Mouse (Mus musculus): ENCODE results near the gene Atn1. TPM values are rescaled to one million over a fixed set of nuclear protein-coding genes. Genes with fewer than 3 reads are reported as not detected.

Gene Atn1
- total and polyA plus RNA-seq, 2 experiments from 2014 or later = 6.0 to 8.5 TPM

DNA sequence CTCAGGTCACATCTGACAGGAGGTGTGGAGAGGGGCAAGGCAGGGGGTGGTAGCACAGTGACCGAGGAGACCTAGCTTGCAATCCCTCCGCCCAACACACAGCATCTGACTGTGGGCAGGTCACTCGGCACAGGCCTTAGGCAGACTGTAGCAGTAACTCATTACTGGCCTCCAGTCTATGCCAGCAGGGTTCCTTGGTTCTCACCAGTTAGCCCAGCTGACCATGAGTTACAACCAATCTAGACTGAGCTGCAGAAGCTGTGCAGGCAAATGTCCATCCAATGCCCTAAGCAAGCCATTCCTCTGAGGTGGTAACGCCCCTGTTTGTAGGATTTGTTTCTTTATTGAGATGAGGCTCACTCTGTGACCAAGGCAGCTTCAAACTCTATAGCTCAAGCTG, 57.0 kb downstream of the Atn1 start:
- Histone ChIP-seq H3K27me3 (ENCODE audit: control insufficient read depth, insufficient read depth, low read length) (no peaks in the 10 kb centered on the region), H3K9ac (replicated peaks; ENCODE audit: low read depth, low read length) (no peak overlapping the region), H3K9me3 (replicated peaks; ENCODE audit: control insufficient read depth, low read length) (no peaks in the 10 kb centered on the region), H3K4me2 (ENCODE audit: low read depth, low read length) (no peak overlapping the region), H3K27ac (ENCODE audit: low read depth) (0 out of 2 replicates have a peak overlapping the region, but pooled peaks have one; percentile 63), H3K36me3 (replicated peaks; ENCODE audit: control insufficient read depth, insufficient read depth, low read length) (peaks cover 55% of the 10 kb centered on the region), H3K4me3 (ENCODE audit: low read depth, low read length) (no peak overlapping the region), H3K4me1 (ENCODE audit: control insufficient read depth, insufficient read depth) (peaks cover 10% of the 10 kb centered on the region)
- WGBS = 87% methylated on average over 4 of the region's 4 CpGs
- no peak for DNase-seq (ENCODE audit: low spot score)
- ATAC-seq (ENCODE audit: insufficient read depth, low read depth) = no peak
- no peak for TF ChIP-seq CTCF (IDR thresholded peaks at IDR 0.05; ENCODE audit: low read depth)
- TF ChIP-seq EP300 (IDR thresholded peaks at IDR 0.05; ENCODE audit: low read depth) = no peak

DNA sequence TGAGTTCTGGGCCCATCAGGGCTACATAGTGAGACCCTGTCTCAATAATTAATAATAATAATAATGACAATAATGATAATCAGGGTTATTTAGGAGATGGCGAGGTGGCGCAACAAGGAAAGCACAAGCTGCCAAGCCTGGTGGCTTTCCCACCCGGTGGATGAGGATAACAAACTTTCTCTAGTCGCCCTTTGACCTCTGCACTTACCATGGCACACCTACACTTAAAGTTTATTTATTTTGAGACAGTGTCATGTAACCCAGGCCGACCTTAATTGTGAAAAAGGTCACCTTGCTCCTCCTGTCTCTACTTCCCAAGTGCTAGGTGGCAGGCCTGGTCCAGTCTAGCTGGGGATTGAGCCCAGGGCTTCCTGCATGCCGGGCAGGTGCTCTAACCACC, 57.6 kb downstream of the Atn1 start:
- Histone ChIP-seq H3K4me1 (ENCODE audit: control insufficient read depth, insufficient read depth) (peaks cover 14% of the 10 kb centered on the region), H3K4me2 (ENCODE audit: low read depth, low read length) (no peak overlapping the region), H3K27ac (ENCODE audit: low read depth) (no peak overlapping the region), H3K9ac (replicated peaks; ENCODE audit: low read depth, low read length) (no peak overlapping the region), H3K9me3 (replicated peaks; ENCODE audit: control insufficient read depth, low read length) (no peaks in the 10 kb centered on the region), H3K27me3 (ENCODE audit: control insufficient read depth, insufficient read depth, low read length) (no peaks in the 10 kb centered on the region), H3K4me3 (ENCODE audit: low read depth, low read length) (no peak overlapping the region), H3K36me3 (replicated peaks; ENCODE audit: control insufficient read depth, insufficient read depth, low read length) (peaks cover 49% of the 10 kb centered on the region)
- DNase-seq (ENCODE audit: low spot score) = no peak
- TF ChIP-seq CTCF (IDR thresholded peaks at IDR 0.05; ENCODE audit: low read depth) = no peak
- TF ChIP-seq EP300 (IDR thresholded peaks at IDR 0.05; ENCODE audit: low read depth) = no peak
- WGBS = 80% methylated on average over 6 of the region's 6 CpGs
- ATAC-seq (ENCODE audit: insufficient read depth, low read depth) = no peak

DNA sequence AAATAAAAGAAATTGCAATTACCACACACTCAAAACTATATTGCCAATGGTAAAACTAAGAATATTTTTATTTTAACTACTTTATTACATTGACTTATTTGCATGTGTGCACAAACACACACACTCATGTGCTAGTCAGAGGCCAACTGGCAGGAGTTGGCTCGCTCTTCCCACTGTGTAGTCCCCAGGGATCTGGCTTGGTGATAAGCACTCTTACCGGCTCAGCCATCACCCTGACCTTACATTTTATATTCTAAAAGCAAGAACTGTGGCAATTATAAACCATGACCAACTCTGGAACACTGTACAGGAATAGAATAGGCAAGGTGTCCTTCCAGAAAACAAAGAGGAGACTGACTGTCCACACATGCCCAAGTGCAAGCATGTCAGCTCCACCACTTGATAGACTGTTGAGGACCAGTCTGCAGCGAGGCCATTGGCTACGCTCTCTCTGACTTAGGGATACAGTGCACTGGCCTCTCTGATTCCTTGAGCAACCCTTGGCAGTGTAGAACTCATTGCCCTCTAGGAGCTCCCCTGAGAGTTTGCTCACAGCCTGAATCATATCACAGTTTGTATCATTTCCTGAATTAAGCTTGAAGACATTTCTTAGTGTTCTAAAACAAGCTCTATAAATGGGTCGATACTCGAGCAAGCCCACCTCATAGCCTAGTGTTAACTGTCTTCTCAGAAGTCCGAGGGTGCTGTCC, 59.7 kb downstream of the Atn1 start:
- TF ChIP-seq EP300 (IDR thresholded peaks at IDR 0.05; ENCODE audit: low read depth) = no peak
- Histone ChIP-seq H3K9ac (replicated peaks; ENCODE audit: low read depth, low read length) (no peak overlapping the region), H3K4me1 (ENCODE audit: control insufficient read depth, insufficient read depth) (peaks cover 21% of the 10 kb centered on the region), H3K4me3 (ENCODE audit: low read depth, low read length) (no peak overlapping the region), H3K27me3 (ENCODE audit: control insufficient read depth, insufficient read depth, low read length) (no peaks in the 10 kb centered on the region), H3K4me2 (ENCODE audit: low read depth, low read length) (no peak overlapping the region), H3K36me3 (replicated peaks; ENCODE audit: control insufficient read depth, insufficient read depth, low read length) (peaks cover 27% of the 10 kb centered on the region; the same call in 1 of the 2 replicates), H3K9me3 (replicated peaks; ENCODE audit: control insufficient read depth, low read length) (no peaks in the 10 kb centered on the region), H3K27ac (ENCODE audit: low read depth) (no peak overlapping the region)
- ATAC-seq (ENCODE audit: insufficient read depth, low read depth) (no peak), DNase-seq (ENCODE audit: low spot score) (no peak)
- WGBS = 76% methylated on average over 7 of the region's 7 CpGs

DNA sequence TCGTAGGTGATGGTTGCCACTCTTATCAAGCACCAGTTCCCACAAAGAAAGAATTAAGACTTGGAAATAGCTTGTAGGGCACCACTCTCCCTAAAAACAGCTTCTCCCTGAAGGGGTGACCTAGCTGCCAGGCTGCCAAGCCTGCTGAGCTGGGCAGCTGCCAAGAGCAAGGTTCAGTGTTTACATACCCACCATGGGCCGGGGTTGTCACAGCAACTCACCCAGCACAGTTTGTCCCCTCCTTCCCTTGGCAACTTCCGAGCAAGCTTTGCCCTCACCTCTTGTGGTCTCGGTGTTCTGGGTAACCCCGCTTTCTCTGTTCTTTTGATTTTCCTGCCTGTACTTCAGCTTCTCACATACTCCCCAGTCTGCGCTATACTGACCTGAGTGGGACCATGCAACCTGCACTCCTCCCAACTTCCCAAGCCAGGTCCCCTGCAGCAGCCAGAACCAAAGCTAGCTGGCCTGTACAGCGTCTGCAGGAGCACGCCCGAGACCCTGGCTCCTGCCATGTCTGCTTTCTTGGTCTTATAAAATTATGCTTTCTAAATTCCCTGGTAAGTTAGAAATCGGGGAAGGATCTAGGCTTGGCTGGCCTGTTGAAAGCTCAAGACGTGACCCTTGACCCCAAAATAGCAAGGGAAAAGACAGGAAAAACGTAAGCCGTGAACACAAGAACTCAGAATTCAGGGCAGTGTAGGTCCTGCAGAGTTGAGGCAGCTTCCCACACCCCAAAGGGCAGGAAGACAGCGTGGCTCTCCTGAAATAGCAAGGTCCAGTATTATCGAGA, 62.0 kb downstream of the Atn1 start:
- H3K9me3 ChIP-seq (replicated peaks; ENCODE audit: control insufficient read depth, low read length) = no peaks in the 10 kb centered on the region
- 54% methylated on average over 15 of the region's 15 CpGs for WGBS
- H3K27me3 ChIP-seq (ENCODE audit: control insufficient read depth, insufficient read depth, low read length) = no peaks in the 10 kb centered on the region
- H3K4me3 ChIP-seq (ENCODE audit: low read depth, low read length) = no peak overlapping the region
- H3K9ac ChIP-seq (replicated peaks; ENCODE audit: low read depth, low read length) = peak overlapping the region; percentile 28; the same call in 1 of the 2 replicates
- peak overlapping the region; percentile 88 for H3K27ac ChIP-seq (ENCODE audit: low read depth)
- ATAC-seq (ENCODE audit: insufficient read depth, low read depth) = peak; percentile 94
- H3K4me1 ChIP-seq (ENCODE audit: control insufficient read depth, insufficient read depth) = peaks cover 16% of the 10 kb centered on the region
- peak; percentile 86 for DNase-seq (ENCODE audit: low spot score)
- TF ChIP-seq CTCF (IDR thresholded peaks at IDR 0.05; ENCODE audit: low read depth) = no peak
- TF ChIP-seq EP300 (IDR thresholded peaks at IDR 0.05; ENCODE audit: low read depth) = no peak
- peaks cover 15% of the 10 kb centered on the region; the same call in 1 of the 2 replicates for H3K36me3 ChIP-seq (replicated peaks; ENCODE audit: control insufficient read depth, insufficient read depth, low read length)
- no peak overlapping the region for H3K4me2 ChIP-seq (ENCODE audit: low read depth, low read length)

DNA sequence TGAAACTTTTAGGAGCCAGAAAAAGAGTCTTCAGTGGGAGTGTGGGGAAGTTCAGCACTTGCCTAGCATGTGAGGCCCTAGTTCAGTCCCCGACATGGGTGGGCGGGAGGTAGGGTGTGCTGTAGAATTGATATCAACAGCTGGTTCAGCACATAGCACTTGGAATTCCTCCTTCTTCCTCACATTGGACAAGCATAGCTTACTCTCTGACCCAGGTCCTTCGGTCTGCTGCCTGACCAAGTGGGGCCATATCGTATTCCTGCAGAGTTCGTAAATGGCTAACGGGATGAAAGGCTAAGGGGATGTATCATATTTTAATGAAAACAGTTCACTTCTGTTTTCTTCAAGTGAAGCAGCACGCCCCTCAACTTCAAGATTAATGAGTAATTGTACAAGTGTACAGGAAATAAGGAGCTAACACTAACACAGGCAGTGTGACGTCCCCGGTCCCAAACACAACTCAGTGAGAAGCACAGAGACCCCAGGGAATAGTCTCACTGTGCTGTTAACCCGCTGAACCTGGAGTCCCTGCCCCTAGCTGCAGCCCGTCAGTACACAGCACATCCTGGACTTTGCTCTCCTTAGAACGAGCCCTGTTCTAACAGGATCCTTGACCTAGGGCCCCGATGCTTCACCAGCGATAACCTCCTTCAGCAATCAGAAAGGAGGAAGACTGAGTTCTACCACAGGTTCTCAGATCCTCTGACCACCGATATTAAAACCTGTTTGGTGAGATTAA, 62.9 kb downstream of the Atn1 start:
- TF ChIP-seq EP300 (IDR thresholded peaks at IDR 0.05; ENCODE audit: low read depth) = no peak
- no peak for TF ChIP-seq CTCF (IDR thresholded peaks at IDR 0.05; ENCODE audit: low read depth)
- ATAC-seq (ENCODE audit: insufficient read depth, low read depth) (no peak), DNase-seq (ENCODE audit: low spot score) (no peak)
- H3K4me1 ChIP-seq (ENCODE audit: control insufficient read depth, insufficient read depth) = peaks cover 16% of the 10 kb centered on the region
- no peak overlapping the region for H3K4me3 ChIP-seq (ENCODE audit: low read depth, low read length)
- H3K9ac ChIP-seq (replicated peaks; ENCODE audit: low read depth, low read length) = peak overlapping the region; percentile 28; the same call in 1 of the 2 replicates
- H3K9me3 ChIP-seq (replicated peaks; ENCODE audit: control insufficient read depth, low read length) = no peaks in the 10 kb centered on the region
- WGBS = 65% methylated on average over 15 of the region's 15 CpGs
- H3K27me3 ChIP-seq (ENCODE audit: control insufficient read depth, insufficient read depth, low read length) = no peaks in the 10 kb centered on the region
- peaks cover 9% of the 10 kb centered on the region; the same call in 1 of the 2 replicates for H3K36me3 ChIP-seq (replicated peaks; ENCODE audit: control insufficient read depth, insufficient read depth, low read length)
- H3K27ac ChIP-seq (ENCODE audit: low read depth) = peak overlapping the region; percentile 88
- no peak overlapping the region for H3K4me2 ChIP-seq (ENCODE audit: low read depth, low read length)

MicroRNA genes within 50 kb of the gene (microRNA counts, 519-probe panel; counts per million panel counts)
- microRNA mmu-miR-141 = not detected
- microRNA mmu-miR-200c = not detected

Small RNAs within 50 kb of the gene (microRNA-seq; reads per million reads assigned to microRNA genes)
- gene Mir141 = 5.0 reads per million, percentile 21 among the genes with 10 or more reads in this experiment
- 29.3 reads per million, percentile 41 among the genes with 10 or more reads in this experiment for gene Mir200c

Other genes starting within 250 kb of the Atn1 start
- 3.9 and 11.1 TPM in 2 replicates for gene C1ra, start 244.1 kb downstream of the Atn1 start, total RNA-seq (2014; rRNA removed; ENCODE audit: low replicate concordance)
- 3.1 and 4.3 TPM in 2 replicates for gene C1ra, start 244.1 kb downstream of the Atn1 start, polyA plus RNA-seq (2015; fragmentation: Nextera tagmentation; extraction: Ambion mirVana)
- gene C1s1, start 214.2 kb downstream of the Atn1 start, total RNA-seq (2014; rRNA removed; ENCODE audit: low replicate concordance) = 1.1 and 7.0 TPM in 2 replicates
- gene C1s1, start 214.2 kb downstream of the Atn1 start, polyA plus RNA-seq (2015; fragmentation: Nextera tagmentation; extraction: Ambion mirVana) = 2.7 and 3.7 TPM in 2 replicates
- gene C1rb, start 186.2 kb downstream of the Atn1 start, total RNA-seq (2014; rRNA removed; ENCODE audit: low replicate concordance) = not detected in 2 replicates
- gene C1rb, start 186.2 kb downstream of the Atn1 start, polyA plus RNA-seq (2015; fragmentation: Nextera tagmentation; extraction: Ambion mirVana) = not detected in 2 replicates
- gene C1s2, start 120.4 kb downstream of the Atn1 start, total RNA-seq (2014; rRNA removed; ENCODE audit: low replicate concordance) = not detected in 2 replicates
- gene C1s2, start 120.4 kb downstream of the Atn1 start, polyA plus RNA-seq (2015; fragmentation: Nextera tagmentation; extraction: Ambion mirVana) = 0.08 TPM in 1 of 2 replicates, not detected in the other
- gene Lpcat3, start 93.5 kb downstream of the Atn1 start, total RNA-seq (2014; rRNA removed; ENCODE audit: low replicate concordance) = 49.3 and 50.5 TPM in 2 replicates
- 61.1 and 62.7 TPM in 2 replicates for gene Lpcat3, start 93.5 kb downstream of the Atn1 start, polyA plus RNA-seq (2015; fragmentation: Nextera tagmentation; extraction: Ambion mirVana)
- 94.9 and 106 TPM in 2 replicates for gene Emg1, start 44.3 kb downstream of the Atn1 start, total RNA-seq (2014; rRNA removed; ENCODE audit: low replicate concordance)
- 85.6 and 97.0 TPM in 2 replicates for gene Emg1, start 44.3 kb downstream of the Atn1 start, polyA plus RNA-seq (2015; fragmentation: Nextera tagmentation; extraction: Ambion mirVana)
- 407 and 409 TPM in 2 replicates for gene Phb2, start 44.2 kb downstream of the Atn1 start, total RNA-seq (2014; rRNA removed; ENCODE audit: low replicate concordance)
- gene Phb2, start 44.2 kb downstream of the Atn1 start, polyA plus RNA-seq (2015; fragmentation: Nextera tagmentation; extraction: Ambion mirVana) = 423 and 432 TPM in 2 replicates
- gene Ptpn6, start 17.8 kb downstream of the Atn1 start, total RNA-seq (2014; rRNA removed; ENCODE audit: low replicate concordance) = 2.4 and 6.3 TPM in 2 replicates
- gene Ptpn6, start 17.8 kb downstream of the Atn1 start, polyA plus RNA-seq (2015; fragmentation: Nextera tagmentation; extraction: Ambion mirVana) = 4.3 and 4.5 TPM in 2 replicates
- 119 and 153 TPM in 2 replicates for gene Grcc10, start 15.2 kb downstream of the Atn1 start, total RNA-seq (2014; rRNA removed; ENCODE audit: low replicate concordance)
- 492 and 535 TPM in 2 replicates for gene Grcc10, start 15.2 kb downstream of the Atn1 start, polyA plus RNA-seq (2015; fragmentation: Nextera tagmentation; extraction: Ambion mirVana)
- not detected in 2 replicates for gene Gm45234, start 503 bp downstream of the Atn1 start, total RNA-seq (2014; rRNA removed; ENCODE audit: low replicate concordance)
- not detected in 2 replicates for gene Gm45234, start 503 bp downstream of the Atn1 start, polyA plus RNA-seq (2015; fragmentation: Nextera tagmentation; extraction: Ambion mirVana)
- 1.7 and 4.1 TPM in 2 replicates for gene Eno2, start 13.1 kb upstream of the Atn1 start, total RNA-seq (2014; rRNA removed; ENCODE audit: low replicate concordance)
- 1.3 and 1.5 TPM in 2 replicates for gene Eno2, start 13.1 kb upstream of the Atn1 start, polyA plus RNA-seq (2015; fragmentation: Nextera tagmentation; extraction: Ambion mirVana)
- not detected in 2 replicates for gene Lrrc23, start 23.2 kb upstream of the Atn1 start, total RNA-seq (2014; rRNA removed; ENCODE audit: low replicate concordance)
- 0.95 TPM in 1 of 2 replicates, not detected in the other for gene Lrrc23, start 23.2 kb upstream of the Atn1 start, polyA plus RNA-seq (2015; fragmentation: Nextera tagmentation; extraction: Ambion mirVana)
- 5.9 and 17.6 TPM in 2 replicates for gene Spsb2, start 52.1 kb upstream of the Atn1 start, total RNA-seq (2014; rRNA removed; ENCODE audit: low replicate concordance)
- gene Spsb2, start 52.1 kb upstream of the Atn1 start, polyA plus RNA-seq (2015; fragmentation: Nextera tagmentation; extraction: Ambion mirVana) = 7.0 and 7.7 TPM in 2 replicates
- 1,544 and 1,648 TPM in 2 replicates for gene Tpi1, start 57.8 kb upstream of the Atn1 start, total RNA-seq (2014; rRNA removed; ENCODE audit: low replicate concordance)
- 1,138 and 1,142 TPM in 2 replicates for gene Tpi1, start 57.8 kb upstream of the Atn1 start, polyA plus RNA-seq (2015; fragmentation: Nextera tagmentation; extraction: Ambion mirVana)
- gene Usp5, start 73.0 kb upstream of the Atn1 start, total RNA-seq (2014; rRNA removed; ENCODE audit: low replicate concordance) = 92.2 and 126 TPM in 2 replicates
- 66.4 and 73.5 TPM in 2 replicates for gene Usp5, start 73.0 kb upstream of the Atn1 start, polyA plus RNA-seq (2015; fragmentation: Nextera tagmentation; extraction: Ambion mirVana)
- 95.9 and 127 TPM in 2 replicates for gene Cdca3, start 73.0 kb upstream of the Atn1 start, total RNA-seq (2014; rRNA removed; ENCODE audit: low replicate concordance)
- gene Cdca3, start 73.0 kb upstream of the Atn1 start, polyA plus RNA-seq (2015; fragmentation: Nextera tagmentation; extraction: Ambion mirVana) = 51.6 and 52.9 TPM in 2 replicates
- gene Gnb3, start 83.8 kb upstream of the Atn1 start, total RNA-seq (2014; rRNA removed; ENCODE audit: low replicate concordance) = 0.50 and 4.2 TPM in 2 replicates
- 2.8 and 3.3 TPM in 2 replicates for gene Gnb3, start 83.8 kb upstream of the Atn1 start, polyA plus RNA-seq (2015; fragmentation: Nextera tagmentation; extraction: Ambion mirVana)
- 38.5 and 41.1 TPM in 2 replicates for gene P3h3, start 101.2 kb upstream of the Atn1 start, total RNA-seq (2014; rRNA removed; ENCODE audit: low replicate concordance)
- 7.2 and 7.6 TPM in 2 replicates for gene P3h3, start 101.2 kb upstream of the Atn1 start, polyA plus RNA-seq (2015; fragmentation: Nextera tagmentation; extraction: Ambion mirVana)
- 2.9 and 9.7 TPM in 2 replicates for gene Gpr162, start 107.5 kb upstream of the Atn1 start, total RNA-seq (2014; rRNA removed; ENCODE audit: low replicate concordance)
- gene Gpr162, start 107.5 kb upstream of the Atn1 start, polyA plus RNA-seq (2015; fragmentation: Nextera tagmentation; extraction: Ambion mirVana) = 1.2 and 1.5 TPM in 2 replicates
- 4.5 TPM in 1 of 2 replicates, not detected in the other for gene Cd4, start 131.7 kb upstream of the Atn1 start, total RNA-seq (2014; rRNA removed; ENCODE audit: low replicate concordance)
- gene Cd4, start 131.7 kb upstream of the Atn1 start, polyA plus RNA-seq (2015; fragmentation: Nextera tagmentation; extraction: Ambion mirVana) = 0.04 and 0.10 TPM in 2 replicates
- 0.11 and 0.27 TPM in 2 replicates for gene Lag3, start 155.2 kb upstream of the Atn1 start, total RNA-seq (2014; rRNA removed; ENCODE audit: low replicate concordance)
- gene Lag3, start 155.2 kb upstream of the Atn1 start, polyA plus RNA-seq (2015; fragmentation: Nextera tagmentation; extraction: Ambion mirVana) = 0.82 and 0.85 TPM in 2 replicates
- 323 and 565 TPM in 2 replicates for gene Ptms, start 163.6 kb upstream of the Atn1 start, total RNA-seq (2014; rRNA removed; ENCODE audit: low replicate concordance)
- 221 and 246 TPM in 2 replicates for gene Ptms, start 163.6 kb upstream of the Atn1 start, polyA plus RNA-seq (2015; fragmentation: Nextera tagmentation; extraction: Ambion mirVana)
- 333 and 532 TPM in 2 replicates for gene Mlf2, start 174.9 kb upstream of the Atn1 start, total RNA-seq (2014; rRNA removed; ENCODE audit: low replicate concordance)
- gene Mlf2, start 174.9 kb upstream of the Atn1 start, polyA plus RNA-seq (2015; fragmentation: Nextera tagmentation; extraction: Ambion mirVana) = 296 and 298 TPM in 2 replicates
- gene Cops7a, start 209.0 kb upstream of the Atn1 start, total RNA-seq (2014; rRNA removed; ENCODE audit: low replicate concordance) = 203 and 241 TPM in 2 replicates
- gene Cops7a, start 209.0 kb upstream of the Atn1 start, polyA plus RNA-seq (2015; fragmentation: Nextera tagmentation; extraction: Ambion mirVana) = 130 and 134 TPM in 2 replicates
- not detected in 2 replicates for gene Pianp, start 240.2 kb upstream of the Atn1 start, total RNA-seq (2014; rRNA removed; ENCODE audit: low replicate concordance)
- gene Pianp, start 240.2 kb upstream of the Atn1 start, polyA plus RNA-seq (2015; fragmentation: Nextera tagmentation; extraction: Ambion mirVana) = 0.37 TPM in 2 replicates

All from heart, postnatal 0 days (tissue).